Mouse (Mus musculus) kidney, postnatal 36 days (tissue): ENCODE measurements around the gene Fbxl7.
A peak's percentile ranks its signal among the peaks of the same experiment; 100 is the strongest.

ENCODE experiments used
- DNase-seq, 2 experiments: peaks; one replicate each; pipeline ENCODE4 v3.0.0; 2021 to 2022; ENCODE audit warnings: mixed read lengths in 2 of 2

Fbxl7 gene

GRCm38 (mm10) chr15:26895251-26895711 is at the start of gene Fbxl7:
TSS of gene Fbxl7 (minus strand) at chr15:26895580.
- peak; percentile 87 to 89 for DNase-seq

GRCm38 (mm10) chr15:26922026-26922425 is 26.6 kb upstream of the Fbxl7 start:
- DNase-seq, result no peak

- no peak for DNase-seq
Observed at GRCm38 (mm10) chr15:26913427-26913826, 18.0 kb upstream of the Fbxl7 start.

- peak in 1 of 2 experiments; percentile 2 for DNase-seq
Observed at GRCm38 (mm10) chr15:26895761-26896160, 381 bp upstream of the Fbxl7 start.

GRCm38 (mm10) chr15:26894801-26895229 is 565 bp downstream of the Fbxl7 start:
- peak; percentile 16 to 49 for DNase-seq

DNA sequence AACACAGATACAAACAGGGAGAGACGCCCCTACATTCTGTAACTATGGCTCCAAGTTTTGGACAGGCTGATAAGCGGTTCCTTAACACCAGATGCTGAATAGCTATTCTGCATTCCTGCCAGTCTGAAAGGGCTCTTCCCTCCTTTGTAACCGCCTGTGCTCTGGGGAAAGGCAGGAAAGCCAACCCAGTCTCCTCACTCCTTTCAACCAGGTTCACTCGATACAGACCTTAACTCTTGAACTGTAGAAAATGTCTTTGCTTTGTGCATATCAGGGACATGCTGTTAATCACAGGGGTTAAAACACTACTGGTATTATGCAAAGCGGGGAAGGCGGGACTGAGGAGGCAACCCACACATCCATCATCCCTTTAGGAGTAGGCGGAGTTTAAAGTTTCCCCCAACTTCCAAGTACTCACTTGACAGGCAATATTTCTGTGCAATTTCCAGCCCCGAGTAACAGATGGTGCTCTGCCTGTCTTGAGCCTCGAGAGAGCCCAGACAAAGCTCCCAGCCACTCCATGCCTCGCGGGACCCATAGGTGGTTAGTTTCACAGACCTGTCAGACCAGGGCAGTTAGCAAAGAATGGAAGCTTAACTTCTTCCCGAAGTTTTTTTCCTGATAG is 1.2 kb downstream of the Fbxl7 start:
- DNase-seq, result peak; percentile 47 to 51

DNA sequence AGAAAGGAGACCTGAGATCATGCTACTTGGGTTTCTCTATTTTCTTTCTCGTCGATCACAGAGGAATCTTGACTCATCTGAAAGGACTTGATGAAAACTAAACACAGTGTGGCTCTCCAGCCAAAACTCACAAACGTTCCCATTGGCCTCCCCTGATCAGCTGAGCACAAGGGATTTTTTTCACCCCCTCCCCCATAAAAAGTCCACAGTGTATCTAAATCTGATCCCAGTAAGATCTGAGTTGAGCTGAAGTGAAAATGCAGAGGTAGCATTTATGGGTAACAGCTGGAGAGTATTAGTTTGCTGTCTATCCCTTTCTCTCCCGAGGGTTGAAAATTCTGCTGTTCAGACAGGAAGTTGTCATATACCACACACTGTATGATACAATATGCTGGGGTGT is 2.2 kb downstream of the Fbxl7 start:
- no peak for DNase-seq

DNA sequence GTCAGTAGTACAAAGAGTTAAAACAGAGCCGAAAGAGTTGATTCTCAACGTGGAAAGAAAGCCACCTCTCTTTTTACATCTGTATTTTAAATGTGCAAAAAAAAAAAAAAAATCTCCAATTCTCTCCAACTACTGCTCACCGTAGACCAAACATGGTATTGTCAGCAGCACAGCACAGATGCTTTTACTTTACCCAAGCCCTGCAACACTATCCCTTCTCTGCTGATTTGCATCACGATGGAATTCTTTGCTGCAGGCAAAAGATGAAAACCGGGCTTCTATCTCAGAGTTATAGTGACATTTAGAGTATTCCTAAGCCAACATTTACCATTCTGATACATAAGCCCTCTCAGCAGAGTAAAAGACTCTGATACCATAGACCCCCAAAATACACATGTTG is 5.4 kb downstream of the Fbxl7 start:
- no peak for DNase-seq

GRCm38 (mm10) chr15:26888170-26888569 is 7.2 kb downstream of the Fbxl7 start:
- no peak for DNase-seq

DNA sequence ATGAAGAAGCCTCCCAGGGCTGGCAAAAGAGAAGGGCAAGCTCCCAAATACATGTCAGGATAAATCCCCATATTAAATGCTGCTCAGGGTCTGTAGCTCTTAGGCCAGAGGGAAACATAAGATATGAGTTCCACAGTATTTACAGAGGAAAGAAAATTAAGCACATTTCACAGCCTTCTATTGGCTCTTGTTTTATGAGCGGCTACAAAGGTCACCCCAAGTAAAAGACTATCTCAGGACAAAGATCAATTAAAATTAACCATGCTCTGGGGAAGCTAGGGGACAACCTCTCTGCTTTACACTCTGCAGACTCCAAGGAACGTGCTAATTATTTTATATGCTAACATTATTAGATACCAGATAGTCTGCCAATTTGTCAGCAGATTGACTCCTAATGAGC is 9.4 kb downstream of the Fbxl7 start:
- DNase-seq, result no peak

DNA sequence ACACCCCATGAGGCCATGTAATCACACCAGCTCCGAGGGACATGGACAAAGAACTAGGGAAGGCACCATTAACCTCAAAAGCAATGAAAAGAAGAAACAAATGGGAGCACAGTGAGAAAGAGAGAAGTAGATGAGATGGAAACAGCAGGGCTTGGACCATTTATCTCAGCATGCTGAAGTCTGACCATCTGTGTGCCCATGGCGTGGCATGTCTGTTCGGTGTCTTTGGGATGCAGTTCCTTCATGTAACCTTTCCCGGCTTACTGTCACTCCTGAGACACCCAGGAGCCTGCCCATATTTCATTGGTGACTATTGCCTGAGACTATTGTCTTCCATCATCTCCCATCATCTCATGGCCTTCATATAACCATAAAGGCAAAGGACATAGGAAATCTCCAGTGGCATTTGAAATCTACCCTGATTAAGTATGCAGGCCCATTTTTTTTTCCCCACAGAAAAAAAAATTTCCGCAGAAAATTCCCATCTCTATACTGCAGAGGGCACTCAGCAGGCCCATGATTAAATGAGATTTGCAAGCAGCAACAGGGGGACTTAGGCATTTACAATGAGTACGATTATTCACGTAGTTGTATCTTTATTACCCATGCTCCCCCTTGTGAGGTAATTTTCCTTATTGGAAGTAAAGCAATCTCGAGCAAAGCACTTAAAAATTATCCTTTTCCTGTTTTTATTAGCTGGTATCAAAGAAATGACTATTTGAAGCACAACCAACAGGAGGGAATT is 15.0 kb downstream of the Fbxl7 start:
- DNase-seq, result no peak

GRCm38 (mm10) chr15:26875687-26876086 is 19.7 kb downstream of the Fbxl7 start:
- DNase-seq, result peak; percentile 73 to 78

GRCm38 (mm10) chr15:26872234-26872633 is 23.1 kb downstream of the Fbxl7 start:
- no peak for DNase-seq

- DNase-seq, result no peak
Observed at GRCm38 (mm10) chr15:26869197-26869596, 26.2 kb downstream of the Fbxl7 start.

DNA sequence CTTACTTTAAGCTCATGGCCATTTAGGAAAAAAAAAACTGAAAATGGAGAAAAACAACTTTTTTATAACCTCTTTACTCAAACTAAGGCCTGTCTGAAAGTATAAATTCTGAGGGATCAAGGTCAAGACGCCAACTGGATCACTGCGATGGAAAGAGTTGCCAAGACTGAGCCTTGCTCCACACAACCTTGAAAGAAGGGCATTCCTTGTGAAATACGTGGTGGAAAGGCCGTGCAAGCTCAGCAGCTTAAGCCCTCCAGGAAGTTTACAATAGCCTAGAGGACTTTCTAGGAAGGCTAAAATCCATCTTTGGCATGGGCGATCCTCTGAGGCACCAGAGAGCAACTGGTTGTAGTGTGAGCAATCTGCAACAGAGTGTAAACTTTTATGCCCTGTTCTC is 27.9 kb downstream of the Fbxl7 start:
- DNase-seq, result peak; percentile 3 to 12

DNA sequence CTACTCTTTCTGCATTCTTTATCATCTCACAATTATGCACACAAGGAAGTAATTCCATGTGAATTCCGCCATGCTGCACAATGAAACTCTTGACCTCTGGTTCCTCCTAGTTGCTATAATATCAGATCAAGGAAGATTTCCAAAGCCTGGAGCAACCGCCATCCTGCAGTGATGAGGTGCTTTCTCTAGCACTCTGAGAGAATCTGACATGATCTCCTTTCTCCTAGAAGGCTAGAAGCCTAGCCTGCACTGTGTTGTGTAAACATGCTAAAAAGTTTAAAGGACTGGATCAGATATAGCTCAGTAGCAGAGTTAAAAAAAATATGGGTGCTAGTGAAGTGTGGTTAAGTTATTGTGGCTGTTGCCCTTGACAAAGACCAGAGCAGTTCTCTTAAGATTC is 33.2 kb downstream of the Fbxl7 start:
- DNase-seq, result no peak

- DNase-seq, result peak in 1 of 2 experiments; percentile 7
Observed at GRCm38 (mm10) chr15:26849626-26850025, 45.8 kb downstream of the Fbxl7 start.

GRCm38 (mm10) chr15:26842216-26842615 is 53.2 kb downstream of the Fbxl7 start:
- peak; percentile 24 to 26 for DNase-seq

DNA sequence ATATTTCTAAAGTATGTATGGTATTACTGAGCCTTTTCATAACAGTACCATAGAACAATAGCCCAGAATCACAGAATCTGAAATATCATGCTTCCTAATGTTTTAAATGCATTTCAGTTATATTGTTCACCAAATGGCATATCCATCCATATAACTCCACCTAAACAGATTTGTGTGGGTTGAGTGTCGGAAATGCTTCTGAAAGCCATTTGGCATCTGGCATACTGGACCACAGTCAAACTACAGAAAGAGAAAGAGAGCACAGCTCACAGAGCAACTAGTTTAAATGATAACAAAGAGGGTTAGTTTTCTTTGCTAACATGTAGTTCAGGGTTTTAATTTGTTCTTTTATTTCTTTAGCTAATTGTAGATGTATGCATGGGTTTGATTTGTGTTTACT is 57.0 kb downstream of the Fbxl7 start:
- DNase-seq, result no peak

DNA sequence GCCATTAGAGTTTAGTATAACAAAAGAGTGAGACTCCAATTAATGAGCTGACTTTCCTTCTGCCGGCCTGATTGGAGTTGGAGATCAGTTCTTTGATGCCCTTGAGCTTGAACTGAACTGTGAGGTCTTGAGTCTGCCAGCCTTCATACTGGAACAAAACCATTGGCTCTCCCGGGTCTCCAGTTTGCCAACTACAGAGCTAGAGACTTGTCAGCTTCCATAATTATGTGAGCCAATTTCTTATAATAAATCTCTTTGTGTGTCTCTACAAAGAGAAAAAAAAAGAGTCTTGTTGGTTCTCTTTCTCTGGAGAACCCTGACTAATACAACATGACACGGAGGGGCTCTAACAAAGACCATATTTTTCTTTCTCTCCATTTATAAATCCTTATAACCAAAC is 58.2 kb downstream of the Fbxl7 start:
- DNase-seq, result no peak

DNA sequence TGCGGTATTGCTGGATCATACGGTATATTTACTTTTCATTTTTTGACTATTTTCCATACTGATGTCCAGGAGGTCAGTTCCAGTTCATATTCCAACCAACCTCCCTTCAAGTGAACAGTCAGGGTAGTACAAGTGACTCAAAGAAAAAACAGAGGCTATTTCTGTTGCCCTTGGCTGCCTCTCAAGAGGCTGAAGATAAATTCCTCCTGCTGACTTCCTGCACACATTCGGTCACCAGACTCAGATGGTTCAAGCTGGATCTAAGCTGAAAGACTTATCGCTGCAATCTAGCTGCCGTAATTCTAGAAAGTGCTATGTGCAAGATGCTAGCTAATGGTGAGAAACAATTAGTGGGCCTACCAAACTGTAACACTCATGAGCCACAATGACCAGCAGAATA is 61.0 kb downstream of the Fbxl7 start:
- DNase-seq, result peak; percentile 11 to 13

DNA sequence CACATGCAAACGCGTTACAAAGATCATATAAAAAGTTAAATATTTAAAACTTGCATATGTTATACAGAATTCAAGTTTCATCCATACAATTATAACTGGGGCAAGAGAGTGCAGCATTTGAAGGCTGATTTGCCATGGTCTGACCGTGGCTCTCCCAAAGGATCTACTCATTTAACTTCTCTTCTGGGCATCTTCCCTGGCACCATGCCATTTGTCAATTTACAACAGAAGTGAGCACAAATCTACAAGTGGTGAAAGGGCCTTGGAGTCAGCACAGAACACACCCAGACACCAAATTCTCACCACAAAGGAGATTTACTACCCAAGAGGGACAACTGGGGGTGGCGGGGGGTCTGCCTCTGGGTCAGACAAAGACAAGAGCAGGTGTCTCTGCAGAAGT is 64.2 kb downstream of the Fbxl7 start:
- no peak for DNase-seq

GRCm38 (mm10) chr15:26816931-26817330 is 78.4 kb downstream of the Fbxl7 start:
- peak in 1 of 2 experiments; percentile 10 for DNase-seq

GRCm38 (mm10) chr15:26812856-26813255 is 82.5 kb downstream of the Fbxl7 start:
- peak in 1 of 2 experiments; percentile 4 for DNase-seq
